Mouse (Mus musculus): ENCODE data around the gene Gimap3.

The Gimap3 gene

GRCm38 (mm10) chr6:48742422-48743351 is 28.0 kb downstream of the Gimap3 start:
- peak; percentile 20 for DNase-seq (ENCODE audit: low read depth, low spot score)

GRCm38 (mm10) chr6:48741711-48742206 is 28.9 kb downstream of the Gimap3 start:
- no peak for DNase-seq (ENCODE audit: low read depth, low spot score)

- no peak for DNase-seq (ENCODE audit: low read depth, low spot score)
These were observed 29.4 kb downstream of the Gimap3 start for GRCm38 (mm10) chr6:48741273-48741672.

- DNase-seq (ENCODE audit: low read depth, low spot score) = no peak
These were observed 30.0 kb downstream of the Gimap3 start for GRCm38 (mm10) chr6:48740501-48741169.

GRCm38 (mm10) chr6:48739780-48740055 is 30.9 kb downstream of the Gimap3 start:
- no peak for DNase-seq (ENCODE audit: low read depth, low spot score)

- no peak for DNase-seq (ENCODE audit: low read depth, low spot score)
These were observed 31.5 kb downstream of the Gimap3 start, which contains the start of gene Gimap1 for GRCm38 (mm10) chr6:48738961-48739779. Gene Gimap1 (plus strand): TSS chr6:48739054.

GRCm38 (mm10) chr6:48737688-48738087 is 33.0 kb downstream of the Gimap3 start:
- DNase-seq (ENCODE audit: low read depth, low spot score) = no peak

- DNase-seq (ENCODE audit: low read depth, low spot score) = no peak
These were observed 33.6 kb downstream of the Gimap3 start for GRCm38 (mm10) chr6:48737053-48737452.

- DNase-seq (ENCODE audit: low read depth, low spot score) = no peak
These were observed 37.0 kb downstream of the Gimap3 start for GRCm38 (mm10) chr6:48733660-48734059.

GRCm38 (mm10) chr6:48732864-48733304 is 37.8 kb downstream of the Gimap3 start:
- DNase-seq (ENCODE audit: low read depth, low spot score) = no peak

GRCm38 (mm10) chr6:48727761-48728160 is 42.9 kb downstream of the Gimap3 start:
- no peak for DNase-seq (ENCODE audit: low read depth, low spot score)

- no peak for DNase-seq (ENCODE audit: low read depth, low spot score)
These were observed 45.2 kb downstream of the Gimap3 start for GRCm38 (mm10) chr6:48725476-48725875.

- DNase-seq (ENCODE audit: low read depth, low spot score) = no peak
These were observed 47.2 kb downstream of the Gimap3 start for GRCm38 (mm10) chr6:48723468-48723867.

GRCm38 (mm10) chr6:48720326-48720725 is 50.3 kb downstream of the Gimap3 start:
- no peak for DNase-seq (ENCODE audit: low read depth, low spot score)

- DNase-seq (ENCODE audit: low read depth, low spot score) = no peak
These were observed 52.2 kb downstream of the Gimap3 start, which contains the start of the genes Gm28053 and Gimap7 for GRCm38 (mm10) chr6:48718455-48718854. Gene Gm28053 (plus strand): TSS chr6:48718607. Gene Gimap7 (plus strand): TSS chr6:48718621.

All from mesoderm, embryonic 11.5 days (tissue).